Mouse (Mus musculus) stomach, embryonic 14.5 days (tissue): ENCODE data around the gene Hinfp. TPM values are rescaled to one million over a fixed set of nuclear protein-coding genes. Genes with fewer than 3 reads are reported as not detected.

Experiments used
- ATAC-seq: fragments of 200-750 bp; cut with Nextera tagmentation; 2 replicates; pipeline ENCODE4 v1.8.0; 2017; ENCODE audit warnings: low read depth, moderate TSS enrichment; ENCODE audit not compliant: insufficient number of reproducible peaks, insufficient read depth, low FRiP score
- H3K27ac ChIP-seq: fragments of 300-500 bp; sonication (generic); 2 replicates; pipeline ENCODE4 v1.5.1; 2014; ENCODE audit warnings: mild to moderate bottlenecking, low read length, moderate library complexity, mixed read lengths
- H3K27me3 ChIP-seq: fragments of 300-500 bp; sonication (generic); 2 replicates; pipeline ENCODE4 v1.6.1; 2014; ENCODE audit warnings: low read length, control low read depth, mixed read lengths; ENCODE audit not compliant: control insufficient read depth, insufficient read depth
- H3K36me3 ChIP-seq: fragments of 300-500 bp; sonication (generic); 2 replicates; pipeline ENCODE4 v1.6.1; 2014; ENCODE audit warnings: mild to moderate bottlenecking, control low read depth, low read length, moderate library complexity, mixed read lengths; ENCODE audit not compliant: control insufficient read depth, insufficient read depth
- H3K4me1 ChIP-seq: fragments of 300-500 bp; sonication (generic); 2 replicates; pipeline ENCODE4 v1.6.1; 2014; ENCODE audit warnings: low read length, control low read depth, mixed read lengths; ENCODE audit not compliant: control insufficient read depth, insufficient read depth
- H3K4me2 ChIP-seq: fragments of 300-500 bp; sonication (generic); replicated peaks from 2 replicates; pipeline ENCODE4 v1.6.1; 2014; ENCODE audit warnings: low read depth, low read length, control low read depth
- H3K4me3 ChIP-seq: fragments of 300-500 bp; sonication (generic); 2 replicates; pipeline ENCODE4 v1.5.1; 2014; ENCODE audit warnings: low read depth, low read length, control low read depth
- H3K9ac ChIP-seq: fragments of 300-500 bp; sonication (generic); replicated peaks from 2 replicates; pipeline ENCODE4 v1.6.1; 2014; ENCODE audit warnings: low read depth, mild to moderate bottlenecking, control low read depth, low read length, moderate library complexity, mixed read lengths
- H3K9me3 ChIP-seq: fragments of 300-500 bp; sonication (generic); 2 replicates; pipeline ENCODE4 v1.6.1; 2016; ENCODE audit warnings: low read depth, low read length, control low read depth; ENCODE audit not compliant: control insufficient read depth
- WGBS: fragments of 180-500 bp; shearing (Covaris S2); extraction: QIAGEN DNeasy Blood & Tissue Kit; methylation state at CpG from one replicate; pipeline ENCODE4 v1.1.7; 2014; 5-methylcytosine and 5-hydroxymethylcytosine counted together
- polyA plus RNA-seq: library from polyadenylated mRNA; unstranded; fragments of >200 nt; fragmentation: Nextera tagmentation; extraction: Ambion mirVana; gene quantifications from 2 replicates; pipeline ENCODE4 v1.2.1, GENCODE M21; 2014

Hinfp gene
- polyA plus RNA-seq, 1 experiment from 2014 or later: 21.3 TPM

DNA sequence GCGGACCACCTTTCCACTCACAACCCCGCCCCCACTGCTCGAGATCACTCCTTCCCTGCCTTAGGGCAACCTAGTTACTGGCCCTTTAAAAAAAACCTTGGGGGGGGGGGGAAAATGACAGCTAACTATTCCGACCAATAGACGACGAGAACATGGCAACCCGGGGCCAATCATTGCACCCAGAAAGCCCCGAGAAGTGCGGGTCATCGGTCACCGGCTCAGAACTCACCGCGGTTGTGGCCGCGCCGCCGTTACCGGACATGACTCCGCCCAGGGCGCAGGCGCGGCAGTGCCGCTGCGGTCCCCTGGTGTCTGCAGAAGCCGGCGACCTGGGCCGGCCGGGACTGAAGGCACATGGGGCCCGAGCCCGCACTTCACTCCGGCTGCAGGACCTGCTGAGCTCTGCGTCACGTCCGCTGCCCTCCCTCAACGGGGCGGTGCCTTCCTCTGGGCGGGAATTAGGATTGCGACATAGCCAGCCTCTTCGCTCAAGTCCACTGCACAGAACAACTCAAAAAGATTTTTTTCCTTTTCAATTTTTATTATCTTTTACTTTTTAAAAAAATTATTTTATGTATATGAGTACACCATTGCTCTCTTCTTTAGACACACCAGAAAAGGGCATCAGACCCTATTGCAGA lies 38.4 kb upstream of the Hinfp start, which contains the start of gene Hmbs:
Hmbs (minus strand) TSS at position 448 of the 641 bp plus-strand sequence.
- peaks cover 19% of the 10 kb centered on the region for H3K36me3 ChIP-seq
- peak; percentile 94 for ATAC-seq
- under 1% methylated on average over 39 of the region's 39 CpGs for WGBS
- peak within 1 kb of the TSS; percentile 78 for H3K9ac ChIP-seq
- peak within 1 kb of the TSS; percentile 73 for H3K4me3 ChIP-seq
- no peaks in the 10 kb centered on the region for H3K27me3 ChIP-seq
- H3K4me2 ChIP-seq: peak within 1 kb of the TSS; percentile 83
- H3K9me3 ChIP-seq: no peaks in the 10 kb centered on the region
- H3K27ac ChIP-seq: peak within 1 kb of the TSS; percentile 96
- peaks cover 6% of the 10 kb centered on the region; the same call in 1 of the 2 replicates for H3K4me1 ChIP-seq

DNA sequence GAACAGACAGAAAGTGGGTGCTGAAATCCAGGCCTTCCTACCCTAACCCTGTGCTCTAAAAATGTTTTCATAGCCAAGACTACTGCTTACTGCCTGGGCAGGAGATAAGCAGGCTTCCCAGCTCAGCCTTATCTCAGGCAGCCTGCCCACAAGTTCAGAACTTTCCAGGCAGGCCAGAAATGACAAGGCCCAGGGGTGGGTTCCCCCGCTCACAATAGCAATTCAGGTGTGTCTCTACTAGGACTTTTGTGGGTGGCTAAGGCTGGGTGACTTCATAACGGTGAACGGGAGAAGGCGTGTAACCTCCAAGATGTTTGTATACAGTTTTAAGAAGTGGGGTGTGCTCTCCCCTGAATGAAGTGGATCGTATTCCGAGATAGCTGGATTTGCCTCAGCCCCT lies 37.8 kb upstream of the Hinfp start:
- Histone ChIP-seq H3K4me2 (peak overlapping the region; percentile 83), H3K36me3 (peaks cover 18% of the 10 kb centered on the region), H3K9ac (peak overlapping the region; percentile 78), H3K27me3 (no peaks in the 10 kb centered on the region), H3K4me3 (peak overlapping the region; percentile 73), H3K9me3 (no peaks in the 10 kb centered on the region), H3K4me1 (peaks cover 6% of the 10 kb centered on the region; the same call in 1 of the 2 replicates), H3K27ac (peak overlapping the region; percentile 96)
- WGBS: 4% methylated on average over 6 of the region's 6 CpGs
- ATAC-seq: peak; percentile 54; the same call in 1 of the 2 replicates

GRCm38 (mm10) chr9:44342605-44343004 lies 37.1 kb upstream of the Hinfp start:
- H3K9me3 ChIP-seq: no peaks in the 10 kb centered on the region
- H3K27me3 ChIP-seq: no peaks in the 10 kb centered on the region
- H3K36me3 ChIP-seq: peaks cover 16% of the 10 kb centered on the region
- H3K9ac ChIP-seq: no peak overlapping the region
- peak overlapping the region; percentile 83 for H3K4me2 ChIP-seq
- peak overlapping the region; percentile 96; the same call in 1 of the 2 replicates for H3K27ac ChIP-seq
- peak overlapping the region; percentile 73 for H3K4me3 ChIP-seq
- 74% methylated on average over 1 of the region's 1 CpGs for WGBS
- ATAC-seq: no peak
- peaks cover 8% of the 10 kb centered on the region; the same call in 1 of the 2 replicates for H3K4me1 ChIP-seq

- H3K4me2 ChIP-seq: 0 out of 2 replicates have a peak overlapping the region, but pooled peaks have one; percentile 83
These were observed 36.7 kb upstream of the Hinfp start for GRCm38 (mm10) chr9:44342173-44342572.

GRCm38 (mm10) chr9:44341487-44341886 lies 36.0 kb upstream of the Hinfp start:
- no peak overlapping the region for H3K9ac ChIP-seq
- no peak overlapping the region for H3K4me3 ChIP-seq

More at GRCm38 (mm10) chr9:44342173-44342572, 36.7 kb upstream of the Hinfp start:
- H3K27me3 ChIP-seq: no peaks in the 10 kb centered on the region
- no peak overlapping the region for H3K4me3 ChIP-seq
- H3K9ac ChIP-seq: no peak overlapping the region
- peaks cover 12% of the 10 kb centered on the region for H3K4me1 ChIP-seq
- WGBS: 65% methylated on average over 3 of the region's 3 CpGs
- H3K9me3 ChIP-seq: no peaks in the 10 kb centered on the region
- ATAC-seq: peak; percentile 34; the same call in 1 of the 2 replicates
- peaks cover 21% of the 10 kb centered on the region for H3K36me3 ChIP-seq
- no peak overlapping the region for H3K27ac ChIP-seq

GRCm38 (mm10) chr9:44338574-44338973 lies 33.1 kb upstream of the Hinfp start:
- H3K4me3 ChIP-seq: no peak overlapping the region
- no peaks in the 10 kb centered on the region for H3K27me3 ChIP-seq
- no peak overlapping the region for H3K9ac ChIP-seq
- H3K4me1 ChIP-seq: peaks cover 20% of the 10 kb centered on the region
- 85% methylated on average over 5 of the region's 5 CpGs for whole genome bisulfite sequencing
- no peak overlapping the region for H3K27ac ChIP-seq
- no peak overlapping the region for H3K4me2 ChIP-seq
- no peaks in the 10 kb centered on the region for H3K9me3 ChIP-seq
- peaks cover 29% of the 10 kb centered on the region for H3K36me3 ChIP-seq
- ATAC-seq: no peak

More at GRCm38 (mm10) chr9:44341487-44341886, 36.0 kb upstream of the Hinfp start:
- Histone ChIP-seq H3K4me2 (no peak overlapping the region), H3K27me3 (no peaks in the 10 kb centered on the region), H3K4me1 (peaks cover 19% of the 10 kb centered on the region), H3K36me3 (peaks cover 26% of the 10 kb centered on the region), H3K27ac (no peak overlapping the region), H3K9me3 (no peaks in the 10 kb centered on the region)
- no peak for ATAC-seq
- WGBS: 91% methylated on average over 5 of the region's 5 CpGs

- WGBS: 74% methylated on average over 9 of the region's 9 CpGs
- no peak overlapping the region for H3K27ac ChIP-seq
- peak overlapping the region; percentile 72 for H3K4me2 ChIP-seq
- H3K9ac ChIP-seq: no peak overlapping the region; the same call in 1 of the 2 replicates
- peaks cover 38% of the 10 kb centered on the region for H3K36me3 ChIP-seq
- no peaks in the 10 kb centered on the region for H3K27me3 ChIP-seq
- no peak for ATAC-seq
- H3K4me3 ChIP-seq: peak overlapping the region; percentile 11; the same call in 1 of the 2 replicates
- H3K4me1 ChIP-seq: peaks cover 14% of the 10 kb centered on the region
- no peaks in the 10 kb centered on the region for H3K9me3 ChIP-seq
These were observed 32.1 kb upstream of the Hinfp start for GRCm38 (mm10) chr9:44337436-44338169.

DNA sequence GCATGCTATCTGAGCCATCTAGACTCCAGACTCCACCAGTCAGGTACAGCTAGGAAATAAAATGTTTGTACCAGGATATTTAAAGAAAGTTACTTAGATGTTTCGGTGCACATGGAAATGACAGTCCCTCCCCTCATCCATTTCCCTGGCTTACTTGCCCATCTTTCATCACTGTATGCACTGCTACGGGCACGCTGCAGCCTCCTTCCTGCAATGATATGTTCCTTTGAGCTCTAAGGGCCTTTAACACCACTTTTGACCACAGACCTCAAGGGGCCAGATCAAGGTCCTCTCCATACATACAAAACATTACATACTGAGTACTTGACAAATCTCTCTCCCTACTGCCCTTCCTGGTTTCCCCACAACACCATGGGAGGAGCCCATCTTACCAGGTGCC lies 31.5 kb upstream of the Hinfp start:
- Histone ChIP-seq H3K4me1 (peaks cover 14% of the 10 kb centered on the region), H3K27me3 (no peaks in the 10 kb centered on the region), H3K4me2 (peak overlapping the region; percentile 72), H3K4me3 (peak overlapping the region; percentile 83), H3K27ac (no peak overlapping the region), H3K9ac (0 out of 2 replicates have a peak overlapping the region, but pooled peaks have one; percentile 98), H3K36me3 (peaks cover 42% of the 10 kb centered on the region), H3K9me3 (no peaks in the 10 kb centered on the region)
- WGBS: 63% methylated on average over 3 of the region's 3 CpGs
- ATAC-seq: no peak
